Mouse (Mus musculus) embryonic facial prominence, embryonic 12.5 days (tissue): ENCODE measurements around the gene Praf2. TPM values are rescaled to one million over a fixed set of nuclear protein-coding genes. Genes with fewer than 3 reads are reported as not detected.

Experiments used
- polyA plus RNA-seq: library from polyadenylated mRNA; unstranded; fragments of >200 nt; fragmentation: Nextera tagmentation; extraction: Ambion mirVana; gene quantifications from 2 replicates; pipeline ENCODE4 v1.2.1, GENCODE M21; 2016

Gene Praf2
- polyA plus RNA-seq, 1 experiment from 2014 or later = 69.9 TPM

Other genes starting within 250 kb of the Praf2 start
- gene Foxp3, start 154.8 kb upstream of the Praf2 start, polyA plus RNA-seq = 0.08 TPM in 1 of 2 replicates, not detected in the other
- gene Ppp1r3f, start 154.2 kb upstream of the Praf2 start, polyA plus RNA-seq = 3.5 TPM in 2 replicates
- 32.4 TPM in 2 replicates for gene Ccdc22, start 122.9 kb upstream of the Praf2 start, polyA plus RNA-seq
- gene Cacna1f, start 121.4 kb upstream of the Praf2 start, polyA plus RNA-seq = 0.04 and 0.09 TPM in 2 replicates
- 7.7 and 11.1 TPM in 2 replicates for gene Syp, start 90.0 kb upstream of the Praf2 start, polyA plus RNA-seq
- 6.6 and 7.1 TPM in 2 replicates for gene Prickle3, start 71.2 kb upstream of the Praf2 start, polyA plus RNA-seq
- gene Plp2, start 57.0 kb upstream of the Praf2 start, polyA plus RNA-seq = 58.4 and 63.2 TPM in 2 replicates
- 0.11 and 0.15 TPM in 2 replicates for gene Magix, start 47.2 kb upstream of the Praf2 start, polyA plus RNA-seq
- 38.7 and 39.6 TPM in 2 replicates for gene Gpkow, start 31.3 kb upstream of the Praf2 start, polyA plus RNA-seq
- gene Wdr45, start 14.1 kb upstream of the Praf2 start, polyA plus RNA-seq = 32.3 and 33.0 TPM in 2 replicates
- not detected in 2 replicates for gene Gm45208, start 6.2 kb upstream of the Praf2 start, polyA plus RNA-seq
- gene Ccdc120, start 22.5 kb downstream of the Praf2 start, polyA plus RNA-seq = 18.9 and 27.5 TPM in 2 replicates
- gene Tfe3, start 34.1 kb downstream of the Praf2 start, polyA plus RNA-seq = 31.8 and 32.1 TPM in 2 replicates
- 50.4 and 53.5 TPM in 2 replicates for gene Gripap1, start 61.3 kb downstream of the Praf2 start, polyA plus RNA-seq
- 2.3 and 2.4 TPM in 2 replicates for gene Kcnd1, start 93.8 kb downstream of the Praf2 start, polyA plus RNA-seq
- 67.4 and 70.2 TPM in 2 replicates for gene Otud5, start 112.9 kb downstream of the Praf2 start, polyA plus RNA-seq
- 5.9 and 6.0 TPM in 2 replicates for gene Pim2, start 149.8 kb downstream of the Praf2 start, polyA plus RNA-seq
- 30.4 and 33.1 TPM in 2 replicates for gene Slc35a2, start 155.6 kb downstream of the Praf2 start, polyA plus RNA-seq
- 147 and 162 TPM in 2 replicates for gene Pqbp1, start 170.8 kb downstream of the Praf2 start, polyA plus RNA-seq
- 167 and 169 TPM in 2 replicates for gene Timm17b, start 170.9 kb downstream of the Praf2 start, polyA plus RNA-seq
- not detected in 2 replicates for gene Gm10491, start 179.4 kb downstream of the Praf2 start, polyA plus RNA-seq
- gene Gm10490, start 181.1 kb downstream of the Praf2 start, polyA plus RNA-seq = not detected in 2 replicates
- 7.1 and 9.4 TPM in 2 replicates for gene Pcsk1n, start 191.4 kb downstream of the Praf2 start, polyA plus RNA-seq
- gene Eras, start 200.2 kb downstream of the Praf2 start, polyA plus RNA-seq = not detected in 2 replicates
- 49.3 and 53.7 TPM in 2 replicates for gene Hdac6, start 219.4 kb downstream of the Praf2 start, polyA plus RNA-seq
- gene Gata1, start 249.6 kb downstream of the Praf2 start, polyA plus RNA-seq = 1.8 and 2.3 TPM in 2 replicates